Mouse (Mus musculus) olfactory bulb, adult 2 months (tissue): ENCODE data around the gene Rwdd3. TPM values are rescaled to one million over a fixed set of nuclear protein-coding genes. Genes with fewer than 3 reads are reported as not detected.

ENCODE experiments used
- H3K27ac ChIP-seq: fragments of 200-500 bp; 2 replicates; pipeline ENCODE4 v1.5.1; 2012; ENCODE audit warnings: low read depth, low read length; ENCODE audit not compliant: insufficient read depth
- H3K4me1 ChIP-seq: fragments of 200-500 bp; 2 replicates; pipeline ENCODE4 v1.6.1; 2012; ENCODE audit warnings: low read length; ENCODE audit not compliant: control insufficient read depth, insufficient read depth
- H3K4me3 ChIP-seq: fragments of 200-500 bp; 2 replicates; pipeline ENCODE4 v1.5.1; 2012; ENCODE audit warnings: mild to moderate bottlenecking, low read depth, low read length, moderate library complexity; ENCODE audit not compliant: insufficient read depth
- CTCF ChIP-seq: fragments of 200-500 bp; IDR thresholded peaks from 2 replicates; pipeline ENCODE4 v1.5.1; 2012; ENCODE audit warnings: low read depth, mild to moderate bottlenecking, low read length, moderate library complexity; ENCODE audit not compliant: insufficient read depth
- POLR2A ChIP-seq: fragments of 200-500 bp; IDR thresholded peaks from 2 replicates; pipeline ENCODE4 v1.6.1; 2012; ENCODE audit warnings: mild to moderate bottlenecking, low read depth, low read length, moderate library complexity; ENCODE audit not compliant: insufficient read depth
- WGBS: fragments of 180-500 bp; shearing (Covaris S2); methylation state at CpG from one replicate; pipeline ENCODE4 v1.1.7; 2018; 5-methylcytosine and 5-hydroxymethylcytosine counted together
- polyA plus RNA-seq: library from polyadenylated mRNA; stranded (reverse); fragments of >200 nt; gene quantifications from 2 replicates; pipeline ENCODE4 v1.2.4, GENCODE M21; 2012; ENCODE audit warnings: low replicate concordance; ENCODE audit not compliant: missing spikeins, insufficient read depth, insufficient read length

Gene Rwdd3
- polyA plus RNA-seq, 1 experiment: not detected

DNA sequence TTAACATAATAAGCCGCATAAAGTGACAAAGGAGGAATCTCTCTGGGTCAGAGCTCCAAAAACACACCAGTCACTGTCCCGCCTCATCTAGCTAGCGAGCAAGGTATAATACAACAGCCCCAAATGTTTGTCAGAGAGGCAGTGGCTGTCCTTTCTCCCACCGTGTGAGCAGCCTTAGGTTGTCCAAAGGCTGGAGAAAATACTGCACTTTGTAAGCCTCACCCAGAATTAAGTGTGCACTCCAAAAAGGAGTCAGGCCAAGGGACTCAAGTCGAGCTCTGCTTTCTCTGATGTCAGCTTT is 66.1 kb downstream of the Rwdd3 start:
- Histone ChIP-seq H3K27ac (no peak overlapping the region), H3K4me1 (no peaks in the 10 kb centered on the region), H3K4me3 (no peak overlapping the region)
- 79% methylated on average over 5 of the region's 5 CpGs for WGBS
- TF ChIP-seq POLR2A: no peak
- no peak for TF ChIP-seq CTCF

Other genes starting within 250 kb of the Rwdd3 start
- not detected in 2 replicates for gene Tmem56, start 111.4 kb upstream of the Rwdd3 start, polyA plus RNA-seq
- gene Alg14, start 120.1 kb upstream of the Rwdd3 start, polyA plus RNA-seq: not detected in 2 replicates